Mouse (Mus musculus) forebrain, embryonic 13.5 days (tissue): ENCODE results near the gene Cldn15. TPM values are rescaled to one million over a fixed set of nuclear protein-coding genes. Genes with fewer than 3 reads are reported as not detected.

Experiments used
- ATAC-seq: fragments of 200-750 bp; cut with Nextera tagmentation; 2 replicates; pipeline ENCODE4 v1.8.0; 2017
- H3K27ac ChIP-seq: fragments of 300-500 bp; sonication (generic); 2 replicates; pipeline ENCODE4 v1.5.1; 2015; ENCODE audit warnings: inconsistent platforms, mild to moderate bottlenecking, moderate library complexity
- H3K27me3 ChIP-seq: fragments of 300-500 bp; sonication (generic); 2 replicates; pipeline ENCODE4 v1.6.1; 2015; ENCODE audit warnings: mild to moderate bottlenecking, inconsistent platforms
- H3K36me3 ChIP-seq: fragments of 300-500 bp; sonication (generic); 2 replicates; pipeline ENCODE4 v1.6.1; 2015; ENCODE audit warnings: mild to moderate bottlenecking, inconsistent platforms; ENCODE audit not compliant: poor library complexity, severe bottlenecking
- H3K4me1 ChIP-seq: fragments of 300-500 bp; sonication (generic); 2 replicates; pipeline ENCODE4 v1.6.1; 2015; ENCODE audit warnings: inconsistent platforms
- H3K4me2 ChIP-seq: fragments of 300-500 bp; sonication (generic); 2 replicates; pipeline ENCODE4 v1.6.1; 2015; ENCODE audit warnings: inconsistent platforms, mild to moderate bottlenecking, moderate library complexity
- H3K4me3 ChIP-seq: fragments of 300-500 bp; sonication (generic); 2 replicates; pipeline ENCODE4 v1.5.1; 2015; ENCODE audit warnings: mild to moderate bottlenecking, inconsistent platforms
- H3K9ac ChIP-seq: fragments of 300-500 bp; sonication (generic); 2 replicates; pipeline ENCODE4 v1.6.1; 2015; ENCODE audit warnings: mild to moderate bottlenecking, inconsistent platforms
- H3K9me3 ChIP-seq: fragments of 300-500 bp; sonication (generic); replicated peaks from 2 replicates; pipeline ENCODE4 v1.6.1; 2016; ENCODE audit warnings: inconsistent platforms
- WGBS: fragments of 180-500 bp; shearing (Covaris S2); methylation state at CpG from one replicate; pipeline ENCODE4 v1.1.7; 2015; 5-methylcytosine and 5-hydroxymethylcytosine counted together
- polyA plus RNA-seq: library from polyadenylated mRNA; unstranded; fragments of >200 nt; fragmentation: Nextera tagmentation; extraction: Ambion mirVana; gene quantifications from 2 replicates; pipeline ENCODE4 v1.2.1, GENCODE M21; 2015

Gene Cldn15
- polyA plus RNA-seq: 0.13 and 0.31 TPM in 2 replicates

GRCm38 (mm10) chr5:136966331-136966730, at the start of gene Cldn15:
Gene Cldn15, plus strand, starts transcription at chr5:136966616.
- 84% methylated on average over 6 of the region's 6 CpGs for WGBS
- Histone ChIP-seq H3K4me1 (peaks cover 13% of the 10 kb centered on the region), H3K27ac (no peak within 1 kb of the TSS), H3K4me2 (no peak within 1 kb of the TSS), H3K27me3 (no peaks in the 10 kb centered on the region), H3K9me3 (no peaks in the 10 kb centered on the region), H3K4me3 (no peak within 1 kb of the TSS), H3K9ac (no peak within 1 kb of the TSS), H3K36me3 (peaks cover 54% of the 10 kb centered on the region)
- ATAC-seq: no peak

GRCm38 (mm10) chr5:136917613-136918242, 48.7 kb upstream of the Cldn15 start:
- peaks cover 5% of the 10 kb centered on the region for H3K4me1 ChIP-seq
- H3K9ac ChIP-seq: no peak overlapping the region
- H3K4me2 ChIP-seq: no peak overlapping the region
- ATAC-seq: no peak
- no peaks in the 10 kb centered on the region for H3K9me3 ChIP-seq
- H3K27me3 ChIP-seq: no peaks in the 10 kb centered on the region
- H3K36me3 ChIP-seq: peaks cover 16% of the 10 kb centered on the region
- H3K27ac ChIP-seq: no peak overlapping the region
- no peak overlapping the region for H3K4me3 ChIP-seq
- 94% methylated on average over 8 of the region's 8 CpGs for WGBS

GRCm38 (mm10) chr5:136918655-136919472, 47.6 kb upstream of the Cldn15 start:
- Histone ChIP-seq H3K4me3 (peak overlapping the region; percentile 59), H3K9ac (peak overlapping the region; percentile 68), H3K27ac (peak overlapping the region; percentile 51; the same call in 1 of the 2 replicates), H3K27me3 (no peaks in the 10 kb centered on the region), H3K4me2 (peak overlapping the region; percentile 77), H3K36me3 (peaks cover 5% of the 10 kb centered on the region), H3K4me1 (peaks cover 5% of the 10 kb centered on the region), H3K9me3 (no peaks in the 10 kb centered on the region)
- WGBS: 4% methylated on average over 38 of the region's 38 CpGs
- peak; percentile 89 for ATAC-seq

GRCm38 (mm10) chr5:136919546-136920301, 46.7 kb upstream of the Cldn15 start:
- no peaks in the 10 kb centered on the region for H3K36me3 ChIP-seq

GRCm38 (mm10) chr5:136922830-136923229, 43.6 kb upstream of the Cldn15 start:
- Histone ChIP-seq H3K36me3 (peaks cover 10% of the 10 kb centered on the region), H3K27ac (no peak overlapping the region), H3K4me2 (no peak overlapping the region), H3K4me1 (peaks cover 5% of the 10 kb centered on the region), H3K4me3 (no peak overlapping the region), H3K9me3 (no peaks in the 10 kb centered on the region), H3K27me3 (no peaks in the 10 kb centered on the region), H3K9ac (no peak overlapping the region)
- ATAC-seq: no peak
- WGBS: 90% methylated on average over 9 of the region's 9 CpGs

More at GRCm38 (mm10) chr5:136919546-136920301, 46.7 kb upstream of the Cldn15 start:
- H3K27ac ChIP-seq: no peak overlapping the region
- no peaks in the 10 kb centered on the region for H3K27me3 ChIP-seq
- peaks cover 5% of the 10 kb centered on the region for H3K4me1 ChIP-seq
- peak overlapping the region; percentile 77 for H3K4me2 ChIP-seq
- peak; percentile 31 for ATAC-seq
- H3K4me3 ChIP-seq: peak overlapping the region; percentile 59
- WGBS: 22% methylated on average over 17 of the region's 18 CpGs
- H3K9me3 ChIP-seq: no peaks in the 10 kb centered on the region
- peak overlapping the region; percentile 68 for H3K9ac ChIP-seq

- H3K27me3 ChIP-seq: no peaks in the 10 kb centered on the region
- no peak overlapping the region for H3K4me3 ChIP-seq
- no peak overlapping the region for H3K9ac ChIP-seq
- no peaks in the 10 kb centered on the region for H3K9me3 ChIP-seq
- peaks cover 10% of the 10 kb centered on the region for H3K36me3 ChIP-seq
- 74% methylated on average over 7 of the region's 7 CpGs for WGBS
- H3K27ac ChIP-seq: no peak overlapping the region
- no peak for ATAC-seq
- H3K4me1 ChIP-seq: peaks cover 5% of the 10 kb centered on the region
- H3K4me2 ChIP-seq: no peak overlapping the region
These were observed 42.5 kb upstream of the Cldn15 start for GRCm38 (mm10) chr5:136923751-136924478.

GRCm38 (mm10) chr5:136929073-136929472, 37.3 kb upstream of the Cldn15 start:
- H3K36me3 ChIP-seq: peaks cover 10% of the 10 kb centered on the region
- 20% methylated on average over 4 of the region's 4 CpGs for WGBS
- H3K4me2 ChIP-seq: no peak overlapping the region
- no peaks in the 10 kb centered on the region for H3K9me3 ChIP-seq
- no peak overlapping the region for H3K27ac ChIP-seq
- H3K27me3 ChIP-seq: no peaks in the 10 kb centered on the region
- ATAC-seq: peak; percentile 70
- no peak overlapping the region for H3K9ac ChIP-seq
- H3K4me3 ChIP-seq: no peak overlapping the region
- no peaks in the 10 kb centered on the region for H3K4me1 ChIP-seq

- H3K27ac ChIP-seq: no peak overlapping the region
- WGBS: 87% methylated on average over 14 of the region's 14 CpGs
These were observed 34.5 kb upstream of the Cldn15 start for GRCm38 (mm10) chr5:136931896-136932295.

GRCm38 (mm10) chr5:136932956-136933355, 33.5 kb upstream of the Cldn15 start:
- no peak overlapping the region for H3K27ac ChIP-seq
- no peaks in the 10 kb centered on the region for H3K27me3 ChIP-seq
- no peak overlapping the region for H3K9ac ChIP-seq
- no peaks in the 10 kb centered on the region for H3K36me3 ChIP-seq
- H3K4me2 ChIP-seq: no peak overlapping the region
- 86% methylated on average over 5 of the region's 5 CpGs for WGBS
- H3K4me3 ChIP-seq: no peak overlapping the region
- no peaks in the 10 kb centered on the region for H3K4me1 ChIP-seq
- ATAC-seq: no peak
- no peaks in the 10 kb centered on the region for H3K9me3 ChIP-seq

More at GRCm38 (mm10) chr5:136931896-136932295, 34.5 kb upstream of the Cldn15 start:
- Histone ChIP-seq H3K9me3 (no peaks in the 10 kb centered on the region), H3K4me3 (no peak overlapping the region), H3K4me2 (no peak overlapping the region), H3K9ac (no peak overlapping the region), H3K36me3 (no peaks in the 10 kb centered on the region), H3K27me3 (no peaks in the 10 kb centered on the region), H3K4me1 (no peaks in the 10 kb centered on the region)
- ATAC-seq: no peak

- Histone ChIP-seq H3K36me3 (no peaks in the 10 kb centered on the region), H3K4me2 (no peak overlapping the region), H3K9ac (no peak overlapping the region), H3K27me3 (no peaks in the 10 kb centered on the region), H3K27ac (no peak overlapping the region), H3K9me3 (no peaks in the 10 kb centered on the region), H3K4me1 (no peaks in the 10 kb centered on the region), H3K4me3 (no peak overlapping the region)
- no peak for ATAC-seq
- 92% methylated on average over 6 of the region's 6 CpGs for WGBS
These were observed 32.5 kb upstream of the Cldn15 start for GRCm38 (mm10) chr5:136933930-136934329.

- no peak overlapping the region for H3K9ac ChIP-seq
- WGBS: 77% methylated on average over 7 of the region's 7 CpGs
- 0 out of 2 replicates have a peak, but pooled peaks cover 3% of the 10 kb centered on the region for H3K9me3 ChIP-seq
- no peak overlapping the region for H3K27ac ChIP-seq
- no peaks in the 10 kb centered on the region for H3K36me3 ChIP-seq
- H3K27me3 ChIP-seq: no peaks in the 10 kb centered on the region
- H3K4me1 ChIP-seq: no peaks in the 10 kb centered on the region
- H3K4me3 ChIP-seq: no peak overlapping the region
- ATAC-seq: no peak
- no peak overlapping the region for H3K4me2 ChIP-seq
These were observed 30.3 kb upstream of the Cldn15 start for GRCm38 (mm10) chr5:136935905-136936695.
